Mouse (Mus musculus) embryo, embryonic 11 days (tissue): ENCODE results near the gene Gm3106.
"Not testable (repeated sequence)": the region's sequence is repeated elsewhere in the genome, so short reads cannot be mapped to it uniquely, and the experiment has no call there.

Experiments
- DNase-seq: peaks from one replicate; pipeline ENCODE4 v3.0.0-alpha.2; 2015

Gene Gm3106

GRCm38 (mm10) chr5:94217705-94218104, at the start of gene Gm3106:
Gene Gm3106 (plus strand): TSS chr5:94218005.
- not testable (repeated sequence) for DNase-seq
